Mouse (Mus musculus) left cerebral cortex, adult 2 months (tissue): ENCODE results near the gene Rbm45. TPM values are rescaled to one million over a fixed set of nuclear protein-coding genes. Genes with fewer than 3 reads are reported as not detected.

Source experiments
- DNase-seq, 2 experiments: peaks; one replicate each; pipeline ENCODE4 v3.0.0; 2021 to 2022; ENCODE audit warnings: low spot score in 2 of 2, mixed read lengths in 1 of 2; ENCODE audit errors: extremely low spot score in 1 of 2
- H3K27ac ChIP-seq: fragments of 200-600 bp; 2 replicates; pipeline ENCODE4 v1.8.1; 2022
- H3K4me3 ChIP-seq: fragments of 200-600 bp; 2 replicates; pipeline ENCODE4 v1.8.1; 2022
- CTCF ChIP-seq: fragments of 200-600 bp; IDR thresholded peaks from 2 replicates; pipeline ENCODE4 v1.8.1; 2022; ENCODE audit warnings: antibody characterized with exemption, mild to moderate bottlenecking, moderate library complexity
- intact Hi-C: fragments of 180-260 bp; cut with DNase I; formaldehyde crosslinking; loops from one replicate; pipeline ENCODE4 v1.15.1; 2025
- total RNA-seq, 2 experiments: library from RNA; stranded (reverse); gene quantifications; 2 replicates each; pipeline ENCODE4 v1.2.3; 2021

The Rbm45 gene
- total RNA-seq, 2 experiments from 2014 or later, result 40.4 to 41.7 TPM

- TF ChIP-seq CTCF, result no peak
- no peak overlapping the region for H3K27ac ChIP-seq
- no peak for DNase-seq
- intact Hi-C loops, result no loop called here
- H3K4me3 ChIP-seq, result no peak overlapping the region
Observed at GRCm38 (mm10) chr2:76429855-76430254, 60.1 kb downstream of the Rbm45 start.

GRCm38 (mm10) chr2:76430539-76430938, 60.8 kb downstream of the Rbm45 start:
- DNase-seq, result no peak
- intact Hi-C loops, result no loop called here
- Histone ChIP-seq H3K4me3 (no peak overlapping the region), H3K27ac (no peak overlapping the region)
- no peak for TF ChIP-seq CTCF

Other genes with a start within 250 kb of the Rbm45 start
- gene Pde11a, start 31.2 kb upstream of the Rbm45 start, total RNA-seq, result 1 to 10 TPM; 4.6 to 5.5 TPM
- not detected for gene Cyct, start 9.5 kb upstream of the Rbm45 start, total RNA-seq
- gene Osbpl6, start 36.5 kb downstream of the Rbm45 start, total RNA-seq, result 10 to 100 TPM; 53.0 to 62.0 TPM